Mouse (Mus musculus): ENCODE data around the gene Get4. TPM values are rescaled to one million over a fixed set of nuclear protein-coding genes. Genes with fewer than 3 reads are reported as not detected.

The Get4 gene
- total and polyA plus RNA-seq, 3 experiments: 91.4 to 140 (median 96.4) TPM

DNA sequence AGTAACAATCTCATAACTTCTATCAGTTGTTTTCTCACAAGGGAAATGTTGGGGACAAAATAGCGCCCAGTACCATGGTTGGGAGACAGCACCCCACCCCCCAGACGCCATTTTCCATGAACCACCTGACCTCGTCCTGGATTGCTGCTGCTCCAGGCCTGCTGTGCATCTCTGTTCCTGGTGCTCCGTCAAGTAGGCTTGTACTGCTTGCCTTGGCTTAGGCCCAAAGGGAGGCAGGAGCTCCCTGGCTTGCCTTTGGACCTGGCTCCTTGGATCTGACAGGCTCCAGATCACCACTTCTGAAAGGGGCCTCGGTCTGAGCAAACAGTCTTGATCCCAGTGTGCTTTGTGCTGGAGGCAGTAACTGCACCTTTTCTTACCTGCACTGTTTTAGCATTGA, 7.7 kb downstream of the Get4 start:
- no peak for DNase-seq (ENCODE audit: extremely low read depth)
- Histone ChIP-seq H3K4me1 (ENCODE audit: control insufficient read depth in 1 of 2, insufficient read depth in 2 of 2) (peaks cover 2 to 22% of the 10 kb centered on the region in 2 experiments; a peak in 3 of 4 replicates), H3K4me3 (replicated peaks in 1 of 3; ENCODE audit: low read depth in 2 of 3, low read length in 2 of 3, poor library complexity in 1 of 3) (no peak overlapping the region), H3K9ac (ENCODE audit: insufficient read depth, low read depth) (no peak overlapping the region), H3K79me2 (replicated peaks; ENCODE audit: control insufficient read depth, extremely low read depth, insufficient read depth, poor library complexity, severe bottlenecking) (peaks cover 42% of the 10 kb centered on the region), H3K9me3 (replicated peaks; ENCODE audit: low read length) (no peaks in the 10 kb centered on the region), H3K36me3 (replicated peaks in 1 of 2; ENCODE audit: control insufficient read depth in 1 of 2, insufficient read depth in 1 of 2, low read length in 1 of 2) (peaks cover 50 to 94% of the 10 kb centered on the region in 2 experiments), H3K27me3 (replicated peaks) (no peaks in the 10 kb centered on the region), H3K4me2 (ENCODE audit: insufficient read depth, low read depth, poor library complexity, severe bottlenecking) (no peak overlapping the region), H3K27ac (ENCODE audit: insufficient read depth, low read depth) (no peak overlapping the region)
- in situ Hi-C loops (cut with MboI; ENCODE audit: low pct_ligation_motif_present, low pct_unique_long_range_greater_than_20kb, low sequenced_read_pairs): no loop called here
- TF ChIP-seq ZC3H11A (IDR thresholded peaks at IDR 0.05; ENCODE audit: low read depth, low read length): no peak
- TF ChIP-seq USF1 (IDR thresholded peaks at IDR 0.05; ENCODE audit: low read depth, low read length): no peak
- TF ChIP-seq SMC3 (IDR thresholded peaks at IDR 0.05; ENCODE audit: low read depth, low read length): no peak
- no peak for TF ChIP-seq RCOR1 (conservative IDR thresholded peaks at IDR 0.05; ENCODE audit: low read depth, low read length)
- TF ChIP-seq RAD21 (IDR thresholded peaks at IDR 0.05; ENCODE audit: low read depth, low read length): no peak
- TF ChIP-seq POLR2AphosphoS2 (IDR thresholded peaks at IDR 0.05; ENCODE audit: low read depth, low read length): no peak
- no peak for TF ChIP-seq MYC (IDR thresholded peaks at IDR 0.05; ENCODE audit: low read depth, low read length)
- TF ChIP-seq ZNF384 (IDR thresholded peaks at IDR 0.05; ENCODE audit: low read depth, low read length): no peak
- no peak for TF ChIP-seq CHD1 (IDR thresholded peaks at IDR 0.05; ENCODE audit: low read depth, low read length)
- TF ChIP-seq JUN (IDR thresholded peaks at IDR 0.05; ENCODE audit: insufficient read depth, low read depth, low read length): no peak
- no peak for TF ChIP-seq HCFC1 (IDR thresholded peaks at IDR 0.05; ENCODE audit: low read depth, low read length)
- dilution Hi-C loops (cut with MboI; ENCODE audit: extremely low pct_ligation_motif_present, extremely low pct_unique_long_range_greater_than_20kb, low sequenced_read_pairs): no loop called here

DNA sequence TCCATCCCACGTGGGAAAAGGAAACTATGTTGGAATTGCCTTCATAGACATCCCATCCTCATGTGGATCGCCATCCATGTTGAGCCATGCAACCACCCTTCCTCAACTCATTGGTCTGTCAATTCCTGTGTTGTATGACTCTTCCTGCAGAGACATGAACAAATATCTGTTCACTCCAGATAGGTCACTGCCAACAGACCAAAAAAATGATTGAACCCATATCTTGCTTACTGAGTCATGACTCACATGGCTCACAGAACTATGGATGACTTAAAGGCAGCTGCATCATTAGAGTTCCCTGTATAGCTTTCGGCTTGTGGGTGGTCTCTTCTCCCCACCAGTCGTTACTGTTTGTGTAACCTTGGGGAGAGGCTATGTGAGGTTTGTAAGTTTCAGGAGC, 9.3 kb downstream of the Get4 start:
- peaks cover 64 to 95% of the 10 kb centered on the region in 2 experiments for H3K36me3 ChIP-seq (replicated peaks in 1 of 2; ENCODE audit: control insufficient read depth in 1 of 2, insufficient read depth in 1 of 2, low read length in 1 of 2)

More for the DNA sequence above, 9.3 kb downstream of the Get4 start:
- Histone ChIP-seq H3K9ac (ENCODE audit: insufficient read depth, low read depth) (no peak overlapping the region), H3K4me3 (replicated peaks in 1 of 3; ENCODE audit: low read depth in 2 of 3, low read length in 2 of 3, poor library complexity in 1 of 3) (no peak overlapping the region), H3K79me2 (replicated peaks; ENCODE audit: control insufficient read depth, extremely low read depth, insufficient read depth, poor library complexity, severe bottlenecking) (peaks cover 26% of the 10 kb centered on the region), H3K9me3 (replicated peaks; ENCODE audit: low read length) (no peaks in the 10 kb centered on the region), H3K27me3 (replicated peaks) (no peaks in the 10 kb centered on the region), H3K27ac (ENCODE audit: insufficient read depth, low read depth) (no peak overlapping the region), H3K4me1 (ENCODE audit: control insufficient read depth in 1 of 2, insufficient read depth in 2 of 2) (peaks cover 0 to 6% of the 10 kb centered on the region in 2 experiments; a peak in 2 of 4 replicates), H3K4me2 (ENCODE audit: insufficient read depth, low read depth, poor library complexity, severe bottlenecking) (no peak overlapping the region)
- in situ Hi-C loops (cut with MboI; ENCODE audit: low pct_ligation_motif_present, low pct_unique_long_range_greater_than_20kb, low sequenced_read_pairs) (no loop called here), dilution Hi-C loops (cut with MboI; ENCODE audit: extremely low pct_ligation_motif_present, extremely low pct_unique_long_range_greater_than_20kb, low sequenced_read_pairs) (no loop called here)
- no peak for DNase-seq (ENCODE audit: extremely low read depth)
- TF ChIP-seq EP300 (IDR thresholded peaks at IDR 0.05; ENCODE audit: low read length) (no peak), POLR2AphosphoS2 (IDR thresholded peaks at IDR 0.05; ENCODE audit: low read depth, low read length) (no peak), MXI1 (IDR thresholded peaks at IDR 0.05; ENCODE audit: low read depth, low read length) (no peak), MEF2A (IDR thresholded peaks at IDR 0.05; ENCODE audit: borderline replicate concordance, low read depth, low read length) (no peak), NELFE (IDR thresholded peaks at IDR 0.05; ENCODE audit: low read depth, low read length) (no peak), ETS1 (conservative IDR thresholded peaks at IDR 0.05; ENCODE audit: low read depth, low read length) (no peak), SIN3A (IDR thresholded peaks at IDR 0.05; ENCODE audit: low read length) (no peak), CHD1 (IDR thresholded peaks at IDR 0.05; ENCODE audit: low read depth, low read length) (no peak), GABPA (IDR thresholded peaks at IDR 0.05; ENCODE audit: insufficient replicate concordance, low read depth, low read length) (no peak), CHD2 (IDR thresholded peaks at IDR 0.05; ENCODE audit: low read length) (no peak)
